In the genomic region with DNA sequence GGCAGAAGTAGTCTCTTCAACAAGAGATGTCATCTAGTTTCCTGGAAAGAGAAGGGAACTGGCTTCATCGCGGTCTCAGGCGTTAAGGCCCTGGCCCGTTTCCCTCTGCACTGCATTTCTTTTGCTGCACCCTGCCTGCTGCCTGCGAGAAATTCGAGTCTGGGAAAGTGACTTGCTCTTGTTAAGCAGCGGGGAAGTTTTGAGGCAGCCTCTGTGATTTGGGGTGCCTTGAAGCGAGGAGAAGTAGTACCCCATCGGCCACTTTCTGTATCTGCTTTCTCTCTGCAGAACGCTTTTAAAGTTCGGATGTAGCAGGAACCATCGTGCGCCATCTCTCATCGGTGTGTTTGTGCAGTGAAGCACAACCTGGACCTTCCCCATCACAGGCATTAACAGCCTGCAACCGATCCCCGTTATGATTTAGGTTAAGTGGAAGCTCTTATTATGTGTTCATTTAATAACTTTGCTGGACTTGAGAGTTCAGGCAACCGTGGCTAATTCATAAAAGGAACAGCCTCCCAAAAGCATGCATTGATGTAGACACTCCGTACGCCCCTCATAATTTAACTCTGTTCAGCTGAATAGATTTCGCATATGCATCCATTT, we compare ENCODE assay signal across 9 mouse cellular contexts.
DNase-seq lines count a peak whose midpoint lies in the region; ATAC-seq and TF ChIP-seq lines count a peak whose summit lies in the region.
"Had no signal": no experiment of that assay in that cellular context is flagged by ENCODE, and none has a peak within 500 bp of the region (broad histone marks: within the 10 kb centered on the region; RNA-seq: fewer than 3 reads in every experiment).

No protein-coding gene starts in this region.

- DNase-seq in gastrocnemius, postnatal 4 days (ENCODE audit: low spot score in 2 of 2), result peak; percentile 28 to 39
- DNase-seq in gastrocnemius, adult 18-20 months (ENCODE audit: low spot score), result no peak
- no peak for DNase-seq in lung, postnatal 36 days
- DNase-seq in forebrain, postnatal 0 days, result peak; percentile 33
- peak; percentile 22 for DNase-seq in midbrain, postnatal 0 days (ENCODE audit: low spot score)
- no peak for DNase-seq in right cerebral cortex, adult 2 months (ENCODE audit: low spot score in 2 of 2)
- no peak for DNase-seq in ovary, adult 18-20 months (ENCODE audit: low spot score)

- ATAC-seq in lung, embryonic 16.5 days (ENCODE audit: low read depth), result peak; percentile 20; the same call in 1 of the 2 replicates
- ATAC-seq in forebrain, postnatal 0 days, result no peak
- no peak for ATAC-seq in midbrain, postnatal 0 days (ENCODE audit: low FRiP score)

- no peak overlapping the region for H3K4me2 ChIP-seq in lung, embryonic 16.5 days (ENCODE audit: low read depth, low read length)
- peak overlapping the region; percentile 18; the same call in 1 of the 2 replicates for H3K4me2 ChIP-seq in forebrain, postnatal 0 days (ENCODE audit: low read depth)
- no peak overlapping the region for H3K4me2 ChIP-seq in midbrain, postnatal 0 days (ENCODE audit: low read depth, low read length, poor library complexity, severe bottlenecking)

- TF ChIP-seq CTCF in forebrain, postnatal 0 days (IDR thresholded peaks at IDR 0.05; ENCODE audit: low read depth), result 0 out of 2 replicates have a peak, but pooled peaks have one; percentile 5
- no peak for TF ChIP-seq CTCF in midbrain, postnatal 0 days (IDR thresholded peaks at IDR 0.05)

- no peaks in the 10 kb centered on the region for H3K36me3 ChIP-seq in lung, embryonic 16.5 days (ENCODE audit: control insufficient read depth, insufficient read depth, low read length)
- no peaks in the 10 kb centered on the region for H3K36me3 ChIP-seq in forebrain, postnatal 0 days (ENCODE audit: insufficient read depth)
- H3K36me3 ChIP-seq in midbrain, postnatal 0 days (ENCODE audit: insufficient read depth, low read length), result no peaks in the 10 kb centered on the region

- no peaks in the 10 kb centered on the region for H3K27me3 ChIP-seq in lung, embryonic 16.5 days (ENCODE audit: control insufficient read depth, insufficient read depth, low read depth, low read length)
- no peaks in the 10 kb centered on the region for H3K27me3 ChIP-seq in forebrain, postnatal 0 days (ENCODE audit: insufficient read depth, low read length)
- H3K27me3 ChIP-seq in midbrain, postnatal 0 days (ENCODE audit: insufficient read depth, low read length), result no peaks in the 10 kb centered on the region
- H3K27me3 ChIP-seq: megakaryocyte, embryonic 14.5 days had no signal

- WGBS in lung, embryonic 16.5 days, result 60% methylated on average over 20 of the region's 20 CpGs
- WGBS in forebrain, postnatal 0 days, result 24% methylated on average over 20 of the region's 20 CpGs
- WGBS in midbrain, postnatal 0 days, result 38% methylated on average over 20 of the region's 20 CpGs

- H3K9ac ChIP-seq in lung, embryonic 16.5 days (ENCODE audit: low read length), result 0 out of 2 replicates have a peak overlapping the region, but pooled peaks have one; percentile 21
- H3K9ac ChIP-seq in forebrain, postnatal 0 days, result no peak overlapping the region
- no peak overlapping the region for H3K9ac ChIP-seq in midbrain, postnatal 0 days (replicated peaks; ENCODE audit: low read length, poor library complexity, severe bottlenecking)

- H3K4me3 ChIP-seq in lung, embryonic 16.5 days (ENCODE audit: low read length), result no peak overlapping the region
- H3K4me3 ChIP-seq in forebrain, postnatal 0 days (ENCODE audit: low read depth, low read length), result no peak overlapping the region
- H3K4me3 ChIP-seq in midbrain, postnatal 0 days (ENCODE audit: low read depth, low read length), result no peak overlapping the region
- H3K4me3 ChIP-seq: megakaryocyte, embryonic 14.5 days had no signal

- peak overlapping the region; percentile 61 for H3K27ac ChIP-seq in lung, embryonic 16.5 days (ENCODE audit: low read length)
- H3K27ac ChIP-seq in forebrain, postnatal 0 days (ENCODE audit: low read depth, low read length), result no peak overlapping the region
- H3K27ac ChIP-seq in midbrain, postnatal 0 days (ENCODE audit: low read depth, low read length), result no peak overlapping the region

- no peaks in the 10 kb centered on the region for H3K9me3 ChIP-seq in lung, embryonic 16.5 days (ENCODE audit: control insufficient read depth, low read length)
- no peaks in the 10 kb centered on the region for H3K9me3 ChIP-seq in forebrain, postnatal 0 days (ENCODE audit: low read length)
- H3K9me3 ChIP-seq in midbrain, postnatal 0 days (ENCODE audit: low read length), result no peaks in the 10 kb centered on the region
- H3K9me3 ChIP-seq: megakaryocyte, embryonic 14.5 days had no signal

- H3K4me1 ChIP-seq in lung, embryonic 16.5 days (replicated peaks; ENCODE audit: control insufficient read depth, insufficient read depth, low read length), result peaks cover 28% of the 10 kb centered on the region
- peaks cover under 1% of the 10 kb centered on the region; the same call in 1 of the 2 replicates for H3K4me1 ChIP-seq in forebrain, postnatal 0 days (ENCODE audit: insufficient read depth)
- no peaks in the 10 kb centered on the region for H3K4me1 ChIP-seq in midbrain, postnatal 0 days (ENCODE audit: insufficient read depth, low read length)
- H3K4me1 ChIP-seq: megakaryocyte, embryonic 14.5 days had no signal

Comparison
In these comparisons a context has a peak if more than half of its experiments do, and no peak if none do; other contexts are left out.
1. DNase-seq: peak in gastrocnemius, postnatal 4 days (2 of 2), forebrain, postnatal 0 days (single experiment) and midbrain, postnatal 0 days (single experiment); none in gastrocnemius, adult 18-20 months (single experiment), lung, postnatal 36 days (single experiment), right cerebral cortex, adult 2 months (0 of 2) and ovary, adult 18-20 months (single experiment).